Mouse (Mus musculus) cortical plate, adult 2 months (tissue): ENCODE results near the gene Mrps34.

Experiments
- CTCF ChIP-seq: fragments of 200-500 bp; IDR thresholded peaks from 2 replicates; pipeline ENCODE4 v1.5.1; 2011; ENCODE audit warnings: mild to moderate bottlenecking, control low read depth, low read length; ENCODE audit not compliant: insufficient read depth; ENCODE audit errors: extremely low read depth
- POLR2A ChIP-seq: fragments of 200-500 bp; IDR thresholded peaks from 2 replicates; pipeline ENCODE4 v1.6.1; 2011; ENCODE audit warnings: mild to moderate bottlenecking, low read length, control low read depth; ENCODE audit not compliant: insufficient read depth; ENCODE audit errors: extremely low read depth

DNA sequence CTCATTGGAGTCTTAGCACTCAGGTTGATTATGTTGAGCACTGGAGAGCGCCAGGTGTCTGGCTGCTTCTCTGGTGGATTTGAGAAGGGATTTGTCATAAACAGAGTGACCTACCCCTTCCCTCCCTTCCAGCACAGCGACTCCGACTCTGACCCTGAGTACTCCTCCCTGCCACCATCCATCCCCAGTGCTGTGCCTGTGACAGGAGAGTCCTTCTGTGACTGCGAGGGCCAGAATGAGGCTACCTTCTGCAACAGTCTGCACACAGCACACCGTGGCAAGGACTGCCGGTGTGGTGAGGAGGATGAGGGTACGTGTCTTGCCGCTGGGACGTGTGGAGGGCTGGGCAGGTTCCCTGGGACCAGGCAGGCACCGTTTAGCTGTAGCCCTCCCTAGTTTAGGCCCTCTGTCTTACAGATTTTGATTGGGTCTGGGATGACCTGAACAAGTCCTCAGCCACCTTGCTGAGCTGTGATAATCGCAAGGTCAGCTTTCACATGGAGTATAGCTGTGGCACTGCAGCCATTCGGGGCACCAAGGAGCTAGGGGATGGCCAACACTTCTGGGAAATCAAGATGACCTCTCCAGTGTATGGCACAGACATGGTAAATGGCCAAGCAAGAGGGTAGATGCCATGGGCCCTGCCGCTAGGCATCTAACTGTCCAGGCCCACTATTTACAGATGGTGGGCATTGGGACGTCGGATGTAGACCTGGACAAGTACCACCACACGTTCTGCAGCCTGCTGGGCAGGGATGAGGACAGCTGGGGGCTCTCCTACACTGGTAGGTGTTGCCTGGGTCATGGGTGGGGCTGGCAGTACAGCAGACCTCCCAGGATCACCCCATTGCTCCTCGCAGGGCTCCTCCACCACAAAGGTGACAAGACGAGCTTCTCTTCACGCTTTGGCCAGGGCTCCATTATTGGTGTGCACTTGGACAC lies 4.5 kb upstream of the Mrps34 start:
- peak; percentile 43 for TF ChIP-seq POLR2A
- no peak for TF ChIP-seq CTCF
